Mouse (Mus musculus) ES-E14 (cell line): ENCODE results near the gene Ptprg.

Experiments
- CHD2 ChIP-seq: IDR thresholded peaks from 2 replicates; pipeline ENCODE4 v1.6.1; 2014; ENCODE audit warnings: mild to moderate bottlenecking, low read depth, low read length, inconsistent platforms
- MAFK ChIP-seq: IDR thresholded peaks from 2 replicates; pipeline ENCODE4 v1.6.1; 2014; ENCODE audit warnings: mild to moderate bottlenecking, low read depth, low read length, inconsistent platforms; ENCODE audit not compliant: insufficient read depth
- ZNF384 ChIP-seq: IDR thresholded peaks from 2 replicates; pipeline ENCODE4 v1.6.1; 2012; ENCODE audit warnings: low read depth, low read length, inconsistent platforms

GRCm38 (mm10) chr14:11563656-11564055, 10.3 kb downstream of the Ptprg start:
- TF ChIP-seq ZNF384 = no peak
- TF ChIP-seq CHD2 = no peak
- no peak for TF ChIP-seq MAFK
